Mouse (Mus musculus) liver, embryonic 14.5 days (tissue): ENCODE results near the gene Ect2l.

ENCODE experiments used
- CTCF ChIP-seq: IDR thresholded peaks from 2 replicates; pipeline ENCODE4 v1.5.1; 2016; ENCODE audit warnings: antibody characterized with exemption, low read depth, control low read depth
- EP300 ChIP-seq: IDR thresholded peaks from 2 replicates; pipeline ENCODE4 v1.6.1; 2016; ENCODE audit warnings: antibody characterized with exemption, low read depth

DNA sequence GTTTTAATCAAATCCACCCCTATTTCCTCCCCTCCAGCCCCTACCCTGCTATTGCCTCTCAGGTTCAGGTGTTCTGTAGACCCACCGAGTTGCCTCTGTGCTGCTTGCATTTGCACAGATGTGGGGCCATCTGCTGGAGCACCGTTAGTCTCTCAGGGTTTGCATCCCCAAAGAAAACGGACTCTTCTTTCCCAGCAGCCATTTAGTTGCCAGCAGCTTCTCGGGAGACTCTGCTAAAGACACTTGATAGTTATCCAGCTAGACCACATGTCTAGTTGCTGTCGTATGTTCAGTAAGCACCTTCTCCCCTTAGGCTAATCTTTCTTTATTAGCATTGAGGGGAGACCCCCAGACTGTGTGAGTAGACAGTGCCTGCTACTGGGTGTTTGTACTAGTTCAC lies 108.5 kb downstream of the Ect2l start:
- TF ChIP-seq EP300: no peak
- TF ChIP-seq CTCF: no peak
